Mouse (Mus musculus): ENCODE data around the gene Ifna7.

DNA sequence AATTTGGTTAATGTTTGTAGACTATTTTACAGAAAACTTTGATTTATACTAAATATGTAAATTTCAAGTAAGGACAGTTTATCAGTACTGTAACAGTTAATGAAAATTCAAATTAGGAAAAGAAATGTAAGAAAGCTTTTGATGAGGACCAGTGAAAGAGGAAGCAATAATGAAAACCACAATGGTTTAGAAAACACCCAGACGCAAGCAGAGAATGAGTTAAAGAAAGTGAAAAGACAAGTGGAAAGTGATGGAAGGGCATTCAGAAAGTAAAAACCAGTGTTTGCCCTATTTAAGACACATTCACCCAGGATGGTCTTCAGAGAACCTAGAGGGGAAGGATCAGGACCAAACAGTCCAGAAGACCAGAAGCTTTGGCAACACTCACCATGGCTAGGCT lies 33.7 kb downstream of the Ifna7 start, which contains the start of gene Ifna1:
- TF ChIP-seq POLR2A (IDR thresholded peaks at IDR 0.05; ENCODE audit: borderline replicate concordance, extremely low read depth, insufficient read depth, insufficient read length, poor library complexity, severe bottlenecking) (no peak), CTCF (IDR thresholded peaks at IDR 0.05; ENCODE audit: borderline replicate concordance, extremely low read depth, insufficient read depth, insufficient read length) (no peak)
